Mouse (Mus musculus): ENCODE results near the gene Cidec.

Gene Cidec

GRCm38 (mm10) chr6:113435664-113436205 is at the start of gene Cidec:
TSS of gene Cidec (minus strand) at chr6:113435760.
- no peak for DNase-seq (ENCODE audit: low read depth)

GRCm38 (mm10) chr6:113483729-113484128 is 48.2 kb upstream of the Cidec start:
- no peak for DNase-seq (ENCODE audit: low read depth)

GRCm38 (mm10) chr6:113483100-113483615 is 47.6 kb upstream of the Cidec start, which contains the start of gene Creld1:
TSS of gene Creld1 (plus strand) at chr6:113483297.
- peak; percentile 97 for DNase-seq (ENCODE audit: low read depth)

GRCm38 (mm10) chr6:113482477-113483099 is 47.0 kb upstream of the Cidec start:
- no peak for DNase-seq (ENCODE audit: low read depth)

GRCm38 (mm10) chr6:113480555-113481373 is 45.2 kb upstream of the Cidec start:
- DNase-seq (ENCODE audit: low read depth) = no peak

GRCm38 (mm10) chr6:113478906-113479305 is 43.3 kb upstream of the Cidec start:
- DNase-seq (ENCODE audit: low read depth) = no peak

- DNase-seq (ENCODE audit: low read depth) = no peak
Measured at GRCm38 (mm10) chr6:113477353-113477752, 41.8 kb upstream of the Cidec start.

GRCm38 (mm10) chr6:113473715-113474114 is 38.2 kb upstream of the Cidec start:
- DNase-seq (ENCODE audit: low read depth) = no peak

- DNase-seq (ENCODE audit: low read depth) = no peak
Measured at GRCm38 (mm10) chr6:113473246-113473645, 37.7 kb upstream of the Cidec start.

GRCm38 (mm10) chr6:113472061-113472460 is 36.5 kb upstream of the Cidec start:
- DNase-seq (ENCODE audit: low read depth) = no peak

- no peak for DNase-seq (ENCODE audit: low read depth)
Measured at GRCm38 (mm10) chr6:113471297-113471936, 35.9 kb upstream of the Cidec start, which contains the start of gene Il17rc. TSS of gene Il17rc (plus strand) at chr6:113471427.

GRCm38 (mm10) chr6:113469432-113469831 is 33.9 kb upstream of the Cidec start:
- DNase-seq (ENCODE audit: low read depth) = peak; percentile 69

GRCm38 (mm10) chr6:113469021-113469420 is 33.5 kb upstream of the Cidec start:
- peak; percentile 86 for DNase-seq (ENCODE audit: low read depth)

- no peak for DNase-seq (ENCODE audit: low read depth)
Measured at GRCm38 (mm10) chr6:113468512-113468911, 33.0 kb upstream of the Cidec start.

- DNase-seq (ENCODE audit: low read depth) = no peak
Measured at GRCm38 (mm10) chr6:113465602-113466001, 30.0 kb upstream of the Cidec start.

GRCm38 (mm10) chr6:113464040-113464439 is 28.5 kb upstream of the Cidec start:
- no peak for DNase-seq (ENCODE audit: low read depth)

GRCm38 (mm10) chr6:113458635-113459034 is 23.1 kb upstream of the Cidec start:
- DNase-seq (ENCODE audit: low read depth) = no peak

GRCm38 (mm10) chr6:113457952-113458534 is 22.5 kb upstream of the Cidec start, which contains the start of gene Il17re:
TSS of gene Il17re (plus strand) at chr6:113458484.
- DNase-seq (ENCODE audit: low read depth) = no peak

- DNase-seq (ENCODE audit: low read depth) = no peak
Measured at GRCm38 (mm10) chr6:113455007-113455406, 19.4 kb upstream of the Cidec start.

- DNase-seq (ENCODE audit: low read depth) = no peak
Measured at GRCm38 (mm10) chr6:113451839-113452238, 16.3 kb upstream of the Cidec start.

GRCm38 (mm10) chr6:113447639-113448038 is 12.1 kb upstream of the Cidec start:
- DNase-seq (ENCODE audit: low read depth) = no peak
